Mouse (Mus musculus) gastrocnemius, adult 2 months (tissue): Measurements from ENCODE around the gene Snd1. TPM values are rescaled to one million over a fixed set of nuclear protein-coding genes. Genes with fewer than 3 reads are reported as not detected.

Source experiments
- DNase-seq: peaks from one replicate; pipeline ENCODE4 v3.0.0; 2022
- H3K27ac ChIP-seq: fragments of 200-600 bp; 2 replicates; pipeline ENCODE4 v1.8.1; 2022; ENCODE audit warnings: mild to moderate bottlenecking
- H3K4me3 ChIP-seq: fragments of 200-600 bp; 2 replicates; pipeline ENCODE4 v1.8.1; 2022; ENCODE audit warnings: mild to moderate bottlenecking, moderate library complexity
- CTCF ChIP-seq: fragments of 200-600 bp; IDR thresholded peaks from 2 replicates; pipeline ENCODE4 v1.8.1; 2022; ENCODE audit warnings: antibody characterized with exemption, mild to moderate bottlenecking, moderate library complexity
- intact Hi-C: fragments of 180-260 bp; cut with DNase I; formaldehyde crosslinking; loops from one replicate; pipeline ENCODE4 v1.15.1; 2025
- total RNA-seq, 2 experiments: library from RNA; stranded (reverse); gene quantifications; 2 replicates each; pipeline ENCODE4 v1.2.3; 2021

The Snd1 gene
- total RNA-seq, 2 experiments from 2014 or later = 40.4 to 41.0 TPM

DNA sequence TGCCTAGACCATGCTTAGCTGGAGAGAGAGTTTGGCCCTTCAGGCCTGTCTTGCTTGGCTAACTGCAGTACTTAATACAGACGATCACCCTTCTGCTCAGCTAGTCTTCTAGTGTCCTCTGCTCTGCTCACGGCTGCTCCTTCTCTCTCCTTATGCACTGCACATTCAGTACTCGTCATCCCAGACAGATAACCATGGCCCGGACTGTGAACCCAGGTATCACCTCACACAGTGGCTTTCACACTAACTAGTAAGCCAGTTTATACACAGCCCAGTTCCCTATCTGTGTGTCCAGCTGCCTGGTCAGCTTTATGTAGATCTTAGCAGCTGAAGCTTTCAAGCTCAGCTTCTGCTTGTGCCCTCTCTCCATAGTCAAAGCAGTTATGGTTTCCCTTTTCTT, 146.5 kb downstream of the Snd1 start:
- intact Hi-C loops = no loop called here
- no peak for TF ChIP-seq CTCF

DNA sequence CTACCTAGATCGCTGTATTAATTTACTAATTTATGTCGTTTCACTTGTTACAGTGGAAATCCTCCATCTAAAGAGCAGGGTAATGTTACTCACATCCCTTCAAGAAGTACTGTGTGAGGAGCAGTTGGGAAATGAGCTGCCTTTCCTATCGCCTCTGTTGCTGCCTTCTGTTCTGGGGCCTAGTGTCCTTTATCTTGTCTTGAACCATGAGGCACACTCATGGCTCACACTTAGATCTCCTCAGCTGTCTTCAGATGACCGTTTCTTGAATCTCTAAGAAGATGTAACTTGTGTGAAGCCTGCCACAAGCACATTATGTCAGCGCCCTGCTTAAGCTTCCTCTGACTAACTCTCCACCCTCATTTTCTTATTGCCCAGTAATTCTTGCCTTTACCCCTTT, 147.0 kb downstream of the Snd1 start:
- H3K4me3 ChIP-seq = no peak overlapping the region
- TF ChIP-seq CTCF = no peak
- intact Hi-C loops = no loop called here
- H3K27ac ChIP-seq = peak overlapping the region; percentile 21; the same call in 1 of the 2 replicates
- DNase-seq = no peak

More for the DNA sequence above, 146.5 kb downstream of the Snd1 start:
- no peak overlapping the region for H3K27ac ChIP-seq
- DNase-seq = no peak
- H3K4me3 ChIP-seq = no peak overlapping the region

DNA sequence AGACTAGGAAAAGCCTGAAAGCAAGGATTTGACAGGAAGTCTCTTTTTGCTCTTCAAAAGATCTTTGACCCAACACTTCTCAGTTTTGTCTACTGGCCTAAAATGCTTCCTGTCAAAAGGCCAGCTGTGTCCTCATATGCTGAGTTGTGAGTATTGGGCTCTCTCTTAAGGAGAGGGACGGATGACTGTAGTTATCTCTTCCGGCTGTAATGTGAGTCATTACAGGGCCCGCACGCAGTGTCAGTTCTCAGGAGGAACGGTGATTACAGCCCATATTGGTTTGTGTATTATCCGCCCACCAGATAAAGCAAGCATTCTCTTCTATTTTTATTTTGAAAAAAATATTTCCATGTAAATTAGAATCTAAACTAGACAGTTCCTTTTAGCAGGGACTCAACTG, 147.6 kb downstream of the Snd1 start:
- DNase-seq = peak; percentile 39
- Histone ChIP-seq H3K27ac (peak overlapping the region; percentile 9; the same call in 1 of the 2 replicates), H3K4me3 (no peak overlapping the region)
- TF ChIP-seq CTCF = no peak
- intact Hi-C loops = no loop called here

DNA sequence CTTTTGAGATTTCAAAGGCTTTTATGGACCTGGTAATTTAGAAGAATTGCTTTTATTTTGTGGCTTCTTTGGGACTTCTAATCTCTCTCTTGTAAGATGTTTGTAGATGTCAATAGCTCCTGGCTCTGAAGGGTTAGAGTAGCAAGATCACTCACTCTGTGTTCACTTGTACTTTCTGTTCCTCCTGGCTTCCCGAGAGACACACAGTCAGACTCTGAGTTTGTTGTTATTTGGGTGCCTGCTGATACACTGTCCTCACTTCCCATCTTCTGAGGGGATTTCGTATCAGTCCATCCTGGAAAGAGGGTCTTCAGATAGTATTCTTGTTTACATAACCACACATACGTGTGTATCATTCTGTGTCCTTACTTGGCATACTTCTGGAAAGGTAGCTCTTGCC, 148.0 kb downstream of the Snd1 start:
- intact Hi-C loops = no loop called here
- no peak overlapping the region for H3K4me3 ChIP-seq
- no peak for DNase-seq
- peak overlapping the region; percentile 9; the same call in 1 of the 2 replicates for H3K27ac ChIP-seq
- TF ChIP-seq CTCF = no peak

DNA sequence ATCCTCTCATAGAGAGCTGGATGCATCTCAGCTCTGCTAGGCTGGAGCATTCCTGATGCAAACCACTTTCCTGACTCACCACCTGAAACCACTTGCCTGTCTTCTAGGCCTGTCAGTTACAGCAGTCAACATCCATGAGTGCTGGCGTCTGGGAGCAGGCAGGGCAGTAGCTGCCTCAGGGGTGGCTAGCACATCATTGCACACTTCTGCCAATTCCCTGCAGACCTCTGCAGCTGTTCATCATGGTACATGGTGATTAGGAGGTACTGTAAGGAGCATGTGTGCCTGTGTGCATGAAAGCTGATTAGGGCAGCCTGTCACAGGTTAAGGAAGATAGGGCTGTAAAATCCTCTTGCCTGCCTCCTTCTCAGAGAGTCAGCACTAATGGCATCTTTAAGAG, 153.5 kb downstream of the Snd1 start:
- intact Hi-C loops = no loop called here
- Histone ChIP-seq H3K27ac (no peak overlapping the region), H3K4me3 (no peak overlapping the region)
- no peak for TF ChIP-seq CTCF
- DNase-seq = no peak

DNA sequence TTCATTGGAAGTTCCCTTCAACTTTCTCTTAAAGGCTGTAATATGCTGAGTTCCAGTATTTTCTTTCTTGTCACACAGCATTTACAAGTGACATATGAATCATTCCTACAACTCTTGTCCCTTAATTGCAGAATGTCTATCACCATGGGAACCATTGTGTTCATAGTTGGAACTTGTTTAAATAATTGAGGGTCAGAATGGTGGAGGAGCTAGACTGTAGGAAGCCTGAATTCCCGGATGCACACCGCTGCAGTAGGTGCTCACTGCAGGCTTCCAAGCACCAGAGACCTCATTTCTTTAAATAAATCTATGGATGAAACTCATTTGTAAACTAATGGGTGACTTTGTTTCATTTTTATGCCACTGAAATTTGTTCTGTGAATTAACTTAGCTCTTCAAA, 154.9 kb downstream of the Snd1 start:
- intact Hi-C loops = no loop called here

DNA sequence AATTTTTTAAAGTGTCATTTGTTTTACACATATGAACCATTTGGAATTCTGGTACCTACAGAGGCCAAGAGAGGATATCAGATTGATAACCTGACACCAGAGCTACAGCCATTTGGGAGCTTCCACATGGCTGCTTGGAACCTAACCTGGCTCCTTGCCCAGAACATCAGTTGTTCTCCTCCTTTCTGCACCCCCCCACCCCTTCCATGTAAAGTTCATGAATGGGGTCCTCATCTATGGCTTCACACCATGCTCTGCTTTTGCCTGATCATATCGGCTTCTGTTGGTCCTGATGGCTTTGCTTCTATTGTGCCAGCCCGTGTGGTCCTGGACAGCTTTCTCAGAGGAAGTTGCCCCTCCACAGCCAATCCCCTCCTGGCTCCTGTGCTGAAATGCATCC, 156.0 kb downstream of the Snd1 start:
- no peak for TF ChIP-seq CTCF
- no peak overlapping the region for H3K4me3 ChIP-seq
- intact Hi-C loops = no loop called here
- H3K27ac ChIP-seq = no peak overlapping the region
- DNase-seq = no peak

More for the DNA sequence above, 154.9 kb downstream of the Snd1 start:
- no peak for DNase-seq
- Histone ChIP-seq H3K27ac (no peak overlapping the region), H3K4me3 (no peak overlapping the region)
- no peak for TF ChIP-seq CTCF

DNA sequence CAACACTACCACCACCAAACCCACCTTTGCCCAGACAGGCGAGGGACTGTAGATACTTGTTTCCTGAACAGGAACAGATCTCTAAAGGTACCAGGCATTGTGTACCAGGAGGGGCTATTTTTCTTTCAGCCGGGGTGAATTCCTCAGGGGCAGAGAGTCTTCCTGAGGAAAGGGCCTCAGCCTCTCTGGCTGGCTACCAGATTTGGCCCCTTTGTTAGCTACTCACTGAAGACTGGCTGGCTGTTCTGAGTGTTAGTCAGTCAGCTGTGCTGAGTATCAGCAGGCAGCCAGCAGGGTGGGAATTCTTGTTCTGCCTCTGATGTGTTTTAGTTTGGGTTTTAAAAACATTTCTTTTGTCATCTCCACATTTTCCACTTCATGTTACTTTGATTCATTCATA, 158.2 kb downstream of the Snd1 start:
- no peak for DNase-seq
- Histone ChIP-seq H3K4me3 (no peak overlapping the region), H3K27ac (no peak overlapping the region)
- intact Hi-C loops = no loop called here
- TF ChIP-seq CTCF = no peak

DNA sequence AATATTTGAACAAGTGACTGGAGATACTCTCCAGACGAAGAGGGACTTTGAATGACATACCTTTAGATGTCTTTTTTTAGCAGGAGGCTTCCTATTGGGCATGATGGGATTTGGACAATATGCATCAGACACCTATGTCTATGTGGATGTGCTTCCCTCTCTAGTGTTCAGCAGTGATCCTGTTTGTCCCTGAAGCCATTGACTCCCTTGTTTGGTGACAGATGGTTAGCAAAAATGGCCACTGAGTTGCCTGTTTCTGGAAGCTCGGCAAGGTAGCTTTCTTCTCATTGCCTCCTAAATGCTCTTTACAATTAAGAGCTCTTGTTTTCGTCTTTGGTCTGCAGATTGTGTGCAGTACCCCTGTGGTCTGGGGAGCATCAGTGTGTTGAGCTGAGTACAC, 158.7 kb downstream of the Snd1 start:
- intact Hi-C loops = no loop called here
- Histone ChIP-seq H3K27ac (no peak overlapping the region), H3K4me3 (no peak overlapping the region)
- DNase-seq = no peak
- no peak for TF ChIP-seq CTCF

DNA sequence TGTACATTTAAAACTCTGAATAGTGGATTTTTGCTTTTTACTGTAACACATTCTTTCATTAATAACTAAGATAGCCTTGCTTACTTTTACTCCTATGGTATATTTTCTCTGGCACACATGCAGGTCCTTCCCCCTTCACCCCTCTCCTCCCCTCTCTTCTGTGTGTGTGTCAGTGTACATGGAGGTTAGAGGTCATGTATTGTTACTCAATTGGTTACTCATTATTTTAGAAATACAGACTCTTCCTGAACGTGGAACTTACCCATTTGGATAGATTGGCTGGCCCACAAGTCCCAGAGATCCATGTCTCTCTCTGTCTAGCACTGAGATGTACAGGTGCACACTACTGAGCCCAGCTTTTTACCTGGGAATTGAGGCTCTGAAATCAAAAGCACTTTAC, 160.2 kb downstream of the Snd1 start:
- DNase-seq = no peak
- Histone ChIP-seq H3K4me3 (no peak overlapping the region), H3K27ac (no peak overlapping the region)
- intact Hi-C loops = no loop called here
- TF ChIP-seq CTCF = no peak

DNA sequence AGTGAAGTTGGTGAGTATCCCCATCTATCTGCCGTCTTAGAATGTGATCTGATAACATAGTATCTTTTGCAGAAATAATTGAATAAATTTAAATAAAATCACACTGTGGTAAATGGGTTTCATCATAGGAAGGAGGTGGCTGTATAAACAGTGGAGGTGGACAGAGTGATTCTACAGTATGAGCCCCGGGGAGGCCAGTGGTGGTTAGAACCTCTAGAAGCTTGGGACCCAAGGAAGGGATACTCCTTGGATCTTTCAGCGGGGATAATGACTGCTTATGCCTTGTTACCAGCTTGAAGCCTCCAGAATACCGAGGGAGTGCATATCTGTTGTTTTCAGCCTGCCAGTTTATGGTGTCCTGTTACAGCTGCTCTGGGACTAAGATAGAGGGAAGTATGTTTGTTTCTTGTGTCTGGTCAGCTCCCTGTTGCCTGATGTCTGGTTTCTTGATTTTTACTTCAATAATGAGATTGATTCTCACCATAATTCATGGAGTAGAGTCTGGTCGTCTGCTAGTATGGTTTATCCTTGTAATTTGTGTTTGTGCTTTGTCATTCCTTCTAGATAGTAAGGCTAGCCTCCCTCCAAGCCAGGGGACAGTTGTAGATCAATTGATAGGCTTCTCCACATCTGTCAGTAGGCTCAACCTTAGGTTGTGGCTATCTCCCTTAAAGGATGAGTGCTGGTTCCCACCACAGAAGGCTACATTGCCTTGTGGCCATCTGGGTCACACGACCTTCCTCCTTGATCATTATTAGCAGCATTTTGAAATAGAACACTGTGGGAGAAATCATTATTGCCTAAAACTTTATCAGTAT, 160.8 kb downstream of the Snd1 start:
- no peak overlapping the region for H3K27ac ChIP-seq
- H3K4me3 ChIP-seq = no peak overlapping the region
- intact Hi-C loops = no loop called here
- no peak for TF ChIP-seq CTCF
- no peak for DNase-seq

DNA sequence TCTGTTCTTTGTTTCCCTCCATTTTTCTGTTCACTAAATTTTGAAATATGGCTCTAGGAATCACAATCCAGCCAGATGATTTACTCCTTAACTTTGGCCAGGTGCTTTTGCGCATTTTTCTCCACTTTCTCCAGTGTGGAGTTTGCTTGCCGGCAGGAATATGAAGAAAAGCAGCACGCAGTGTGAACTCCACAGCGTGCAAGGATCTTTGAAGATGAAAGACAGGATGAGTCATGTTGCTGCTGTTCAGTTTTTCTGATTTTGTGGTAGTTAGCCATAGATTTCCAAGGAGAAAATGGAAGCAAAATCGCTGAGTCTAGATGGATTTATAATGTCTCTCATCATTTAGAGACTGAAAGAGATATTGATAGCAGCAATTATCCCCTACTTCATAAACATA, 165.1 kb downstream of the Snd1 start:
- TF ChIP-seq CTCF = no peak
- Histone ChIP-seq H3K4me3 (no peak overlapping the region), H3K27ac (no peak overlapping the region)
- no peak for DNase-seq
- intact Hi-C loops = no loop called here

DNA sequence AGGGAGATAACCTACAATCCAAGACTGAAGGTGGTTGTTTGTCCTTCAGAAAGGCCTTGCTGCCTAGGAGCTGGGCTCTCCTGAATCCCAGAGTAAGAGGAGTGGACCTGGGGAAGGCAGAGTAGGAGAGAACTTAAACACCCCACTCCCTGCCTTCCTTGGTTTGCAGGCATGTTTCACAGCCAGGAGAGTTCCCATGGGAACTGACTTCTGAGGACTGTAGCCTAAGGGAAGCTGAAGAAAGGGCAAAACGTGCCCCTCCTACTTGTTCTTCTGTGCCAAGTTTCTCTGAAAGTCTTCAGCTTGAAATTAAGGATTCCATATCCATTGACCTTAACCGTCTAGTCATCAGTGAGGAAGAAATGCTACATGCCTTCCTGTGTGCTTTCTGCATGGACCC, 168.0 kb downstream of the Snd1 start:
- intact Hi-C loops = no loop called here
- no peak overlapping the region for H3K27ac ChIP-seq

DNA sequence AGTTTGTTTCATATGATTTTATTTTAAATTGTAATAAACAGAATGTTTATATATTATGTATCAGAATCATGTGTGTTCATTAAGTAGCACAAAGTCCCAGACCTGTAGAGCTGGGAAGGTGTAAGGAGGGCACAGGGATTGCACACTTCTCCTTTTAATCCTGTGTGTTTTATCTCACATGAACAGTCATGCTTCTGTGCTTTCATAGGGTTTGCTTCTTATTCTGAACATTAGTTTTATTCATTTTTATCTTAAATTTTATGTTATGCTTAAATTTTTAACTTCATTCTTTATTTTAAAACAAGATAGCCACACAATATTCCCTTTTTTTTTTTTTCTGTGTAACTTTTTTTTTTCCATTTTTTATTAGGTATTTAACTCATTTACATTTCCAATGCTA, 170.3 kb downstream of the Snd1 start:
- no peak overlapping the region for H3K4me3 ChIP-seq
- TF ChIP-seq CTCF = no peak
- H3K27ac ChIP-seq = no peak overlapping the region
- no peak for DNase-seq
- intact Hi-C loops = no loop called here

More for the DNA sequence above, 168.0 kb downstream of the Snd1 start:
- TF ChIP-seq CTCF = no peak
- no peak overlapping the region for H3K4me3 ChIP-seq
- DNase-seq = no peak
